Comparison of ENCODE assay signal across 12 mouse cellular contexts in the genomic region with DNA sequence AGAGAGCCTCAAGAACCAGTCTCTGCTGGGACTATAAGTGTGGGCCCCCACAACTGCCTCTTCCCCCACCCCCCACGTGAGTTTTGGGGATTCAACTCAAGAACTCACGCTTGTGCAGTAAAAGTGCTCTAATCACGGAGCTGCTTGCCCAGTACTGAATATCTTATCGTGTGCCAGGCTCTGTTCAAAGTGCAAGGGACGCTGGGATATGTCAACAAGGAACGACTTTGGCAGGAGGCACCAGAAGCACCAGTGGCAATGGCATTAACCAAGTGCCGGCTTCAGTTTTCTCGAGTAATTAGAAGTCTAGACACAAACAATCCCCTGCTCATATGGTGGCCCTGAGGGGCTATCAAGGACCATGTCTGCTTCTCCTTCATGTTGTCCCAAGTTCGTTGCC.
DNase-seq lines count a peak whose midpoint lies in the region; ATAC-seq and TF ChIP-seq lines count a peak whose summit lies in the region.
"Had no signal": no experiment of that assay in that cellular context is flagged by ENCODE, and none has a peak within 500 bp of the region (broad histone marks: within the 10 kb centered on the region; RNA-seq: fewer than 3 reads in every experiment).

No protein-coding gene starts in this region.

- TF ChIP-seq CTCF in small intestine, adult 2 months (IDR thresholded peaks at IDR 0.05; ENCODE audit: extremely low read depth, insufficient read length, insufficient replicate concordance, low read depth, low read length), result no peak

- peak; percentile 37 to 58 for DNase-seq in heart, adult 18-20 months
- no peak for DNase-seq in heart, adult 11 months
- DNase-seq in heart, postnatal 10 days, result peak; percentile 46 to 62
- DNase-seq in kidney, postnatal 14 days, result peak; percentile 14
- DNase-seq in adrenal gland, postnatal 4 days (ENCODE audit: low spot score in 2 of 2), result no peak
- DNase-seq: right cerebral cortex, postnatal 25 days had no signal

- no peaks in the 10 kb centered on the region for H3K36me3 ChIP-seq in small intestine, adult 2 months (ENCODE audit: control insufficient read depth, insufficient read depth, low read length)
- H3K36me3 ChIP-seq: forebrain, embryonic 15.5 days; G1E; midbrain, embryonic 12.5 days had no signal

- H3K27ac ChIP-seq in small intestine, adult 2 months (ENCODE audit: insufficient read depth, low read depth, low read length), result peak overlapping the region; percentile 98
- H3K27ac ChIP-seq: forebrain, embryonic 15.5 days; midbrain, embryonic 12.5 days had no signal

- WGBS in small intestine, adult 2 months, result 13% methylated on average over 9 of the region's 9 CpGs

- intact Hi-C loops in heart, postnatal 10 days (cut with DNase I), result no loop called here

- no peak overlapping the region for H3K4me3 ChIP-seq in small intestine, adult 2 months (ENCODE audit: low read depth, low read length)
- H3K4me3 ChIP-seq: forebrain, embryonic 15.5 days; midbrain, embryonic 12.5 days had no signal

- no peaks in the 10 kb centered on the region for H3K27me3 ChIP-seq in small intestine, adult 2 months (ENCODE audit: control insufficient read depth, insufficient read depth, low read length)
- H3K27me3 ChIP-seq: forebrain, embryonic 15.5 days; midbrain, embryonic 12.5 days had no signal

- TF ChIP-seq POLR2A in small intestine, adult 2 months (IDR thresholded peaks at IDR 0.05; ENCODE audit: low read depth, low read length), result peak; percentile 28; the same call in 1 of the 2 replicates

- H3K4me1 ChIP-seq in small intestine, adult 2 months (ENCODE audit: control insufficient read depth, insufficient read depth, insufficient read length, low read length), result peaks cover 36% of the 10 kb centered on the region; the same call in 1 of the 2 replicates
- H3K4me1 ChIP-seq: forebrain, embryonic 15.5 days; midbrain, embryonic 12.5 days had no signal

- ATAC-seq in frontal cortex, adult (ENCODE audit: low TSS enrichment), result no peak
- no peak for ATAC-seq in CD4-positive, CD25-positive, alpha-beta regulatory T cell, adult 4 months
- ATAC-seq: forebrain, embryonic 15.5 days had no signal

Comparison
In these comparisons a context has a peak if more than half of its experiments do, and no peak if none do; other contexts are left out.
1. DNase-seq: peak in heart, adult 18-20 months (2 of 2), heart, postnatal 10 days (2 of 2) and kidney, postnatal 14 days (single experiment); none in heart, adult 11 months (single experiment) and adrenal gland, postnatal 4 days (0 of 2).